Mouse (Mus musculus) spleen, postnatal 4 days (tissue): Measurements from ENCODE around the gene Fan1.

ENCODE experiments used
- DNase-seq, 2 experiments: peaks; one replicate each; pipeline ENCODE4 v3.0.0; 2022; ENCODE audit warnings: low spot score in 2 of 2

Gene Fan1

DNA sequence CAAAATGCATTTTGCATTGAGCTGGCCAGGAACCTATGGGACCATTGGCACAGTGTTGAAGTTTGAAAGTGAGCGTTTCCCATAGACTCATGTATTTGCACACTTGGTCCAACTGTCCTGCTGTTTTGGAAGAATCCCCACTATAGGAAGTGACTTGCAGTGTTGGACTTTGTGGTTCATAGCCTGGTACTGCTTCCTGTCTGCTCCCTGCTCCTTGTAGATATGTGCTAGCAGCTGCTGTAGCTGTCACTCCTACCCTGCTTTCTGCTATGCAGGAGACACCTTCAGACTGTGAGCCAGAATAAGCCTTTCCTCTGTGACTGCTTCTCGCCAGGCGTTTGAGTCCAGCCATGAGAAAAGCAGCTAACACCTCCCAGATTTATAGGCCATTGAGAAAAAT lies 42.6 kb downstream of the Fan1 start:
- no peak for DNase-seq

- no peak for DNase-seq
These were observed 46.4 kb downstream of the Fan1 start for GRCm38 (mm10) chr7:64327486-64327885.

GRCm38 (mm10) chr7:64326892-64327291 lies 47.0 kb downstream of the Fan1 start:
- DNase-seq, result peak; percentile 79 to 94

GRCm38 (mm10) chr7:64321658-64322057 lies 52.2 kb downstream of the Fan1 start:
- DNase-seq, result no peak

GRCm38 (mm10) chr7:64321125-64321524 lies 52.8 kb downstream of the Fan1 start:
- no peak for DNase-seq

DNA sequence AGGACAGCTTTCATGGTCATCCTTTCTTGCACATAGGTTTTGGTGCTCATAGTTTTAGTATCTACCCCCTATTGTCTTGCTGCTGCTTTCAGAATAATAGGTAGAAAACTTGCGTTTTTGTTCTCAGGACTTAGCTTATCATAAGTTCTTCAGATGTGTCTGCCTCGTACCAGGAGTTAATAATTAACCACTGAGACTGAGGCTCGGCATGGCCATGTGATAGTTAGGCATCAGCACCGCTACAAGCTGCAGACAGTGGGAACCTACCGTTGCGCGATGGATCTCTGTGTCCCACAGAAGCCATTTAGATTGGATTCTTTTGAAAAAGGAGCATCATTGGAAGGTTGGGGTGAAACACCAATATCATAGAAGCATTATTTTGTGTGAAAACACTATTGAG lies 61.1 kb downstream of the Fan1 start:
- no peak for DNase-seq

GRCm38 (mm10) chr7:64310756-64311155 lies 63.1 kb downstream of the Fan1 start:
- no peak for DNase-seq

GRCm38 (mm10) chr7:64310241-64310640 lies 63.7 kb downstream of the Fan1 start:
- no peak for DNase-seq
